Mouse (Mus musculus) embryo, embryonic 10 days (tissue): ENCODE measurements at regions not wholly inside any gene's neighbourhood (a gene's known extent, or its start where the extent isn't known, plus 50 kb on each side); places are given as distances from the start of the nearest gene placed in this dataset.

Experiments
- DNase-seq: peaks from one replicate; pipeline ENCODE4 v3.0.0-alpha.2; 2015; ENCODE audit warnings: low spot score

DNA sequence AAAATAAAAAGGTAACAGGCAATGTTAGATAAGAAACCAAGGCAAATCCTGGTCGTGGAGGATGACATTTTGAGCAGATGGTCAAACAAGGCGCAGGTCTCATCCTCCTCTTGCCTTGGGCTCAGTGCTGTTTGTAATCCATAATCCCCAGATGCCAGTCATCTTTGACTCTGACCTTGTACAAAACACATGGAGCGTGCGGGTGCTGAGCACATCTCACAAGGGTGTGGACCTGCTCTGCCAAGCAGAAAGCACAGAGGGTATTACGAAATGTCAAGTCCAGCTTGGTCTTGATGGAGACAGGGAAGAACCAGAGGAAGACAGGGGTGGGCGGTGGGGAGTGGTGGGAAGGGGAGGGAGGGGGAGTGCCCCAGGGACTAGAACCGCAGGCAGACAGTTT, 116.9 kb upstream of the Auts2 start:
- DNase-seq: no peak

DNA sequence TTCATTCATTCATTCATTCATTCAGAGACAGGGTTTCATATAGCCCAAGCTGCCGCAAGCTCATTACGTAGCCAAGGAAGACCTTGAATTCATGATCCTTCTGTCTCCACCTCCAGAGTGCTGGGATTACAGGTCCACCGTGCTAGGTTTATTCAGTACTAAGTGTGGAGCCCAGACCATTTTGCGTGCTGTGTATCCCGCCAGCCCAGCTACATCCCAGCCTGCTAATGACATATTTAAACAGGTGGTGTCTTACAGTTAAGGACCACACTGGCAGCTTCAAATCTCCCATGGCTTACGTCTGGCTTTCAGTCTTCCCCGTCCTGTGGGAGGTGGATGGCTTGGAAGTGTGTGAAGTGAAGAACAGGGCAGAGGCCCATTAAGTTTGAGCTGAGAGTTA, 111.2 kb upstream of the Auts2 start:
- DNase-seq: no peak

DNA sequence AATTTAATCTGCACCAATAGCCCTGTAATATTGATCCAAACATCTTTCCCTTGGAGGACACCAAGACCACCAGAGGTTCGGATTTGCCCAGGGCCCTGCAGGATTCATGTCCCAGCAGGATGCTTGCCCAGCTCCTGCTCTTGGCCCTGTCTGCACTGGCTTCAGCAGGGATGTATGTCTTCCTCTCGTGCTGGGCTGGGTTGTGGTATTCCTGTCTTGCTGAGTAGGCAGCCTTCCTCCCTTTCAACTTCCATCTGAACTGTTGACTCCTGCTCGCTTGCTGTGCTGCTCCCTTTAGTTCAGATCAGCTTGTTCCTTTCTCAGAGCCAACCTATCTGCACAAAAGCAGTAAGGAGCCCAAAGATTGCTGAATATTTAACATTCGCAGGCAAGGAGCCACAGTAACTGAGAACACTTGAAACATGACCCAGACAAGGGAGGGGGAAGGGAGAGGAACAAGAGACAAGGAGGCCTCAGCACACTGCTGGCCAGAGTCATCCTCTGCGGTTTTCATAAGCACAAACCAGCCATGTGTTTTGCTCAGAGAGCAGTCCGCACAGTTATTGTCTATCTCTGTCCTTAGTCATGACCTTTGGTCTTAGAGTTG, 110.7 kb upstream of the Auts2 start:
- DNase-seq: peak; percentile 35

DNA sequence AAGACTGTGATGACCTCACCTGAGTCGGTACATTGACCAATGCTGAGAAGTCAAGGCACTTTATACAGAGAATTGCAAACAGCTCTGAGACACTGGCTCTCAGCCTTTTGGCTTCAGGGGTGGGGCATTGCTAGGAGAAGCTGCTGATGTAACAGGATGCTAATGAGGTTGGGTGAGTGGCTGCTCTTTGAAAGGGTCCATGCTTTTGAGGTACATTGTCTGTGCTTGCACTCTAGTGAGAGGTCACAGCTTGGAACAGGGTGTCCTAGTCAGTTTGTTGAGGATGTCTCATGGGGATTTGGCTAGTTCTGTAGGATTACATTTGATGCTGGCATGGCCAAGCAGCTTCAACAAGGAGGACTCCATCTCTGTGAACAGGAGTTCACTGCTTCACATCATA, 109.1 kb upstream of the Auts2 start:
- no peak for DNase-seq

DNA sequence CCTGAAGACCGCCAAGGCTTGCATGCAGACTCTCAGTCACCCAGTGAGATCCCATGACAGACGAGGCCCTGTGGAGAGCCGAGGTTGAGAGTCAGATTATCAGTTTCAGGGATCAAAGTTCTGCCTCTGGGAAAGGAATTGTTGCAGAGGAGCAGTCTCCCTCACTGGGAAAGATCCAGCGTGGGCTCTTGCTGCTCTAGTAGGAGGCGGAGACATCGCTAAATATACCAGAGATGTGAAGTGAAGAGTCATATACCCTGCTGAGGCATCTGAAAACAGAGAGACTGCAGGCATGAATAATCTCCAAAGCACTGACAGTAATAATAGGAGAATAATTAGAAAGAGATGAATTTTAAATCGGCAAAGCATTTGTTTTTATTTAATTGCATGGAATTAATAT, 106.6 kb upstream of the Auts2 start:
- DNase-seq: no peak

DNA sequence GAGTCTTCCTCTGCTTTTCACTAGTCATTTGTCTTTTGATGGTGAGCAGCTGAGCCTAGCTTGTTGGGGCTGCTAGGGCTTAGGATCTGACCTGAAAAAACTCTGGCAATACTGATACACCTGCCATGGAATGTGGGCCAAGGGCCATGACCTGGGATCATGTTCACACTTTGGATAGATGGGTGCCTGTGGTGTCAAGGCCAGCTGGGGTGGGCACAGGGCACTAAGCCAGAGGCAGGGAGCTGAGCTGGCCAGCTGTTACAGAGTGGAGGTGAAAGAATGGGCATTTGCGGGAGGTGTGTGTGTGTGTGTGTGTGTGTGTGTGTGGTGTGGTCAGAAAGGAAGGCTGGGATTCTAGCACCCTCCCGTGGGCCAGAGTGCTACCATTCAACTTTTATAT, 105.6 kb upstream of the Auts2 start:
- no peak for DNase-seq

DNA sequence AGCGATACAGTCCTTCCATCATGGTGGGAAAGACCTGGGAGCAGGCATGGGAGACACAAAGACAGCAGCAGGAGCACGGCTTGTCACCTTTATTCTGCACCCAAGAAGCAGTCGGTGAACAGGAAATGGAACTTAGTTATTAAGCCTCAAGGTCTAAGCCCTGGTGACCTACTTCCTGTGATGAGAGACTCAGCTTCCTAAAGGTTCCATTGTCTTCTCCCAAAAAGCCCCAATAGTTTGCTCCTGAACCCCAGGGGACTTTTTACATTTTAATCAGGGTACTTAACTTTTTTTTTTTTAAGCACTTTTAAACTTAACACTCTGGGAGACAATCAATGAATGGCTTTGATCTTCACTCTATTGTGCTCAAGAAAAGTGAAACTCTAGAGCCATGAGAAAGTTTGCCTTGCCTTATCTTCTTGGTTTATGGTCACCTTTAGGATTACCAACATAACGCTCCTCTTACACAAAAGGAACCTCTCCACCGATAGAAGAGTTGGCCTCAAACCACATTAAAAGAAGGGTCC, 101.6 kb upstream of the Auts2 start:
- no peak for DNase-seq

DNA sequence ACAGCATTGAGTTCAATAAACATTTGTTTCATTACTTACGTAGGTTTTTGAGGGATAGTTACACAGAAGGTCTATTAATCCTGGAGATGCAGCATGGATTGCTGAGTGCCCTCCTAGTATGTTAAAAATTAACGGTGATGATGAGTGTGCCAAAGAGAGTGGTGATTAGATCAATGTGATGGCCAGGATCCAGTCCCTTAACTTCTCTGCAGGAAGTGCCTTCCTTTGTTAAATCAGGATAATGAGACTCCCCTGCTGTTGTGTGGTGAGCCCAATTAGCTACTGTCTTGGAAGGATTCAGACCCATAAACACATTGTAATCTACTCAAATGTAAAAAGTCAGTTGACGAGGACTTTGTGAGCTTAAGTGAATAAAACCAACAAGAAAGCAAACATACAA, 100.1 kb upstream of the Auts2 start:
- DNase-seq: no peak

GRCm38 (mm10) chr5:132633198-132633884, 90.2 kb upstream of the Auts2 start:
- no peak for DNase-seq

DNA sequence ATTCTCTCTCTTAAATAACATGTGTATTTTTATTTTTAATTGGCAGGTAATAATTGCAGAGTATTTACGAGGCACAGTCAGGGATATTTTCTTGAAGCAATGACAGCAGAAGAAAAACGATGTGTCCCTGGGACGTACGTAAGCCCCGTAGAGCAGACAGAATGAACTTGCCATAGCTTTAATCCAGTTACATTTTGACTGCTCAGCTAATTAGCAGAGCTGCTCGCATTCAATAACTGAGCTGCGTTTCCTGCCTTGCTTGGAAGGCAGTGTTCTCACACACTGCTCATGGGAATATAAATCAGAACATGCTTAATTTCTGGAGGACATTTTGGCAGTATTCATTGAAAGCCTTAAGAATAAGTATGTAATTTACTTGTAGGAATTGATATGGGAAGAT, 78.6 kb upstream of the Auts2 start:
- DNase-seq: no peak

GRCm38 (mm10) chr5:132617241-132617640, 74.1 kb upstream of the Auts2 start:
- DNase-seq: no peak

DNA sequence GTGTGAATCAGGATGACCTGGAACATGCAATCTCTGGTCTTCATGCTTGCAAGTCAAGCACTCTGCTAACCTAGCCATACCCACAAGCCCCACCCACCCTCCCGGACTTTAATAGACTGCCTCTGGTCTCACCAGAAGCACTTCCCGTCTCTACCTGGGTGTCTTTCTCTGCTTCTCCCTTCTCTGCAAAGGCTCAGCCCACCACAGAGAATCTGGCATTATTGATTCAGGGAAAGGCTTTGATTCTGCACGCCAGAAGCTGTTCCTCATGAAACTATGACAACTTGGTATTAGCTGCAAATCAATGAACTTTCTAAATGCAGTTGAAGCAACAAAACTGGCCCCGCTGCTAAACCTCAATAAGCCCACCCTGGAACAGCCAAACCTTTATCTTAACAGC, 66.1 kb upstream of the Auts2 start:
- DNase-seq: no peak

DNA sequence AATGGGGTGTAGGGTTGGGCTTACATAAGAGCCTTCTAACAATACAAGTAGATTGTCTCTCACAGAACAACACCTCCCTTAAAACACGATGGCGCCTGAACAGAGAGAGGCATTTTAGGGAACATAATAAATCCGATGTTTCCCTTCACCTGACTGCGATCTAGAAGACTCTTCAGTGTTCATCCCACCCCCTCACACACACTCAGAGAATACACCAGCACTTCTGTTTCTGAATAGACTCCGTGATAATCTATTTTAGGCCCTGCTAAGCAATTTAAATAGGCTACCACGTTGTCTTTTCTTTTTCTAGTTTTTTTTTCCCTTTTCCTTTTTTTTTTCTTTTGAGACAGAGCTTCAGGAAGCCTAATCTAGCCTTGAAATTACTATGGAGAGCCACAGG, 63.1 kb upstream of the Auts2 start:
- DNase-seq: no peak

DNA sequence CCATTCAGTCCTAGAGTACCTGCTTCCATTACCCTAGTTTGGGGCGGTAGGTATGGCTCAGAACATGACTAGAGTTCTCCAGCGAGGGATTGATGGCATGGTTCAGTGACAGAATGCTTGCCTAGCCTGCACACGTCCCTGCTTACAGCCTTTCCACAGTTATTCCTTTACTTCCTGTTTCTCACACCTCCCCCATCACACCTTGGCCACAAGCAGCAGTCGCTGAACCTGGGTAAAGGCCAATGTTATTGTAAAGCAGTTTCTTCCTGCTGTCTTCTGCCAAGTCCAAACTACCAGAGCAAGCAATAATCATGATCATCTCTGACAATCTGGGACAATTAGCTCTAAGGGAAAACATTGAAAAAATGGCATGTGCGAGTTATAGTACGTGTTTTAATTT, 51.7 kb upstream of the Auts2 start:
- no peak for DNase-seq
